Mouse (Mus musculus) heart, adult 9 months (tissue): ENCODE results near the gene Ccz1.

ENCODE experiments used
- DNase-seq, 2 experiments: peaks; one replicate each; pipeline ENCODE4 v3.0.0; 2022; ENCODE audit warnings: low spot score in 2 of 2

Ccz1 gene

GRCm38 (mm10) chr5:143943231-143944125 is 71.2 kb downstream of the Ccz1 start:
- DNase-seq: no peak

- no peak for DNase-seq
Measured at GRCm38 (mm10) chr5:143941588-143941987, 73.1 kb downstream of the Ccz1 start.
